Mouse (Mus musculus): ENCODE results near the gene Adh1. TPM values are rescaled to one million over a fixed set of nuclear protein-coding genes. Genes with fewer than 3 reads are reported as not detected.

The Adh1 gene
- polyA plus RNA-seq, 1 experiment from 2014 or later: 0.20 TPM

- WGBS: 44% methylated on average over 1 of the region's 1 CpGs
- Histone ChIP-seq H3K9me3 (no peaks in the 10 kb centered on the region), H3K4me3 (replicated peaks) (no peak overlapping the region), H3K36me3 (replicated peaks) (no peaks in the 10 kb centered on the region), H3K9ac (no peak overlapping the region), H3K27ac (no peak overlapping the region), H3K4me2 (no peak overlapping the region), H3K4me1 (no peaks in the 10 kb centered on the region), H3K27me3 (no peaks in the 10 kb centered on the region)
- no peak for ATAC-seq (ENCODE audit: low FRiP score)
Measured at GRCm38 (mm10) chr3:138270507-138270906, 9.7 kb downstream of the Adh1 start.

DNA sequence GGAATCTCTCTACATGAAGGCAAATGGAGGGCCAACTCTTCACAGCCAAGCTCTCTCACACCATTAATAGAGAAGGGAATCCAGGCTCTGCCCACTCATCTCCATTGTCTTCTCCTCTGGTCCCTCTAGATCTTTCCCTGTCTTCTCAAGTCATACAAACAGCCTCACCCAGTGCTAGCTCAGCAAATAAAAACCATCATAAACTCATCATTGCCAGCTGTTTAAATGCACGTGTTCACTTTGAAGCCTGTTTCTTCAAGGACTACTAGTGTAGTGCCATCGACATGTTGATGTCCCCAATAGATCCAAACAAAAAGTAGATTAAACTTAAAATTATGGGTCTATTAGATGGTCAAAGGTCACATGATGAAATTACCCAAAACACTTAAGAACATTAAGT lies 10.5 kb downstream of the Adh1 start:
- 94% methylated on average over 2 of the region's 2 CpGs for WGBS
- Histone ChIP-seq H3K9me3 (no peaks in the 10 kb centered on the region), H3K4me2 (no peak overlapping the region), H3K9ac (no peak overlapping the region), H3K4me1 (no peaks in the 10 kb centered on the region), H3K27ac (no peak overlapping the region), H3K27me3 (no peaks in the 10 kb centered on the region), H3K4me3 (replicated peaks) (no peak overlapping the region), H3K36me3 (replicated peaks) (no peaks in the 10 kb centered on the region)
- no peak for ATAC-seq (ENCODE audit: low FRiP score)

DNA sequence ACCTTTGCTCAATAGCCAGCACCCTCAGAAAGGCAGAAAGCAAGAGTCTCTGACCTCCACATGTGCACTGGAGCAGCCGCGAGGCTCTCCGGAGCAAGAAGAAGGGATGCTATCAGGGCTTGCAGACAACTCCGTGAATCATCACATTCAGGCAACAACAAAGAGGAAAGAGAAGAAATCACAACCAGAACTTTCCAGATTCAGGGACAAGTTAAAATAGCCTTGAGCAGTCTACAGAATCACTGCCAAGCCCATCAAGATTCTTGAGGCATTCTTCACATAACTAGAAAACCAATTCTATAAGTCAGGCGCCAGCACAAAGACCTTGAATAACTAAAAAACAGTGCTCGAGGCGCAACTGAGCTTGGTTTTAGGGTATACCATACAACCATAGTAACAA lies 12.3 kb downstream of the Adh1 start:
- Histone ChIP-seq H3K4me2 (no peak overlapping the region), H3K4me3 (replicated peaks) (no peak overlapping the region), H3K27ac (no peak overlapping the region), H3K9me3 (no peaks in the 10 kb centered on the region), H3K36me3 (replicated peaks) (no peaks in the 10 kb centered on the region), H3K9ac (no peak overlapping the region), H3K27me3 (no peaks in the 10 kb centered on the region), H3K4me1 (no peaks in the 10 kb centered on the region)
- WGBS: 94% methylated on average over 7 of the region's 7 CpGs
- no peak for ATAC-seq (ENCODE audit: low FRiP score)

DNA sequence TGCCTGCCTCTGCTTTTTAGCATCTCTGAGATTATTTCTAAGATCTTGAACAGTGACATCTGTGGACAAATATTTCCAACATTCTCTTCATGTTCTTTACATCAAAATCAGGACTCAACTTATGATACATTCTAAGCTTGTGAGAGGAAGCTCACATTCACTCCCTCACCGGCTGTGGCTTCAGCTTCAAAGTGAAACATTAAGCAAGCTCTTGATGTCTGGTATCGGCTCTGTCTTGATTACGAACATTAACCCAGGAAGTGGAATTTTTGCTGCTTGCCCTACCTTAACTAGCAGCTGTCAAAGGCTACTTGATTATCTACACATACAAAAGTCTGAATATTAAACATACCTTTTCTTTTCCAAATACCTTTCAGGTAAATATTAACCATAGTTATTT lies 14.3 kb downstream of the Adh1 start:
- no peak for ATAC-seq (ENCODE audit: low FRiP score)
- WGBS: 89% methylated on average over 3 of the region's 3 CpGs

DNA sequence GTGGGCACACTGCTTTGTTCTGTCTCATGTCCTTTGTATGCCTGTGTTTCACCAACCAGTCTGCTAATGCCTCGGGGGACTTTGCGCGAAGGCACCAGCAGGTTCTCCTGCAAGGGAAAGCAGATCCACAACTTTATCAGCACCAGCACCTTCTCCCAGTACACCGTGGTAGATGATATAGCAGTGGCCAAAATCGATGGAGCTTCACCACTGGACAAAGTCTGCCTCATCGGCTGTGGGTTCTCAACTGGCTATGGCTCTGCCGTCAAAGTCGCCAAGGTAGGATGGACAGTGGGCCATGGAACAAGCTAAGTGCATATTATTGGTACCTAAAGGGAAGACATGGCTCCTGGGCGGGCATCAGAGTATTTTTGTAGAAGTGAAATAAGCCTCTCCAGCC lies 21.8 kb downstream of the Adh1 start:
- no peaks in the 10 kb centered on the region for H3K27me3 ChIP-seq
- no peak overlapping the region for H3K4me2 ChIP-seq
- no peak overlapping the region for H3K27ac ChIP-seq
- peaks cover 4% of the 10 kb centered on the region; the same call in 1 of the 2 replicates for H3K4me1 ChIP-seq
- WGBS: 73% methylated on average over 9 of the region's 9 CpGs
- no peak overlapping the region for H3K4me3 ChIP-seq (replicated peaks)
- H3K9me3 ChIP-seq: no peaks in the 10 kb centered on the region
- no peak for ATAC-seq (ENCODE audit: low FRiP score)
- no peaks in the 10 kb centered on the region for H3K36me3 ChIP-seq (replicated peaks)
- no peak overlapping the region for H3K9ac ChIP-seq

More for the DNA sequence above, 14.3 kb downstream of the Adh1 start:
- Histone ChIP-seq H3K27me3 (no peaks in the 10 kb centered on the region), H3K4me3 (replicated peaks) (no peak overlapping the region), H3K4me1 (no peaks in the 10 kb centered on the region), H3K9me3 (no peaks in the 10 kb centered on the region), H3K27ac (no peak overlapping the region), H3K9ac (no peak overlapping the region), H3K4me2 (no peak overlapping the region), H3K36me3 (replicated peaks) (no peaks in the 10 kb centered on the region)

- Histone ChIP-seq H3K4me3 (replicated peaks) (no peak overlapping the region), H3K9me3 (no peaks in the 10 kb centered on the region), H3K27ac (no peak overlapping the region), H3K36me3 (replicated peaks) (no peaks in the 10 kb centered on the region), H3K27me3 (no peaks in the 10 kb centered on the region), H3K9ac (no peak overlapping the region), H3K4me1 (peaks cover 4% of the 10 kb centered on the region; the same call in 1 of the 2 replicates), H3K4me2 (no peak overlapping the region)
- ATAC-seq (ENCODE audit: low FRiP score): no peak
- 94% methylated on average over 1 of the region's 1 CpGs for WGBS
Measured at GRCm38 (mm10) chr3:138283831-138284230, 23.0 kb downstream of the Adh1 start.

GRCm38 (mm10) chr3:138285986-138286385 lies 25.2 kb downstream of the Adh1 start:
- no peak overlapping the region for H3K27ac ChIP-seq
- no peak for ATAC-seq (ENCODE audit: low FRiP score)
- H3K4me1 ChIP-seq: peaks cover 4% of the 10 kb centered on the region; the same call in 1 of the 2 replicates

DNA sequence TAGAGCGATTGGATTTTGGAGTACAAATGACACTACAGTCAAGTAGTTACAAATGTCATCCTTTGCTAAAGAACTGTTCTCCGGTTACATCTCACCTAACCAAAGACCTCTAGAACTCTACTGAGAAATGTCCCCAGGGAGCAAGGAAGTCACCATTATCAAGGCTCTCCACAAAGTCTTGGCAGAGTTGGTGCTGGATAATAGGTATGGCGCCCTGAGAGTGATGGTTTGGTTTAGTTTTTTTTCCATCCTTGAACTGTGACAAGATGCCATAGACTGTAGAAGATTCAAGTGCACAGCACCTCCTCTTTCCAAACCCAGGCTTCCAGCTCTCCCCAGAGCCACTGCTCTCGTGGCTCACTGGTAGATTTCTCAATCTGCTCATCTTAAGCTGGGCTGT lies 26.9 kb downstream of the Adh1 start:
- no peak for ATAC-seq (ENCODE audit: low FRiP score)
- Histone ChIP-seq H3K9me3 (no peaks in the 10 kb centered on the region), H3K4me3 (replicated peaks) (no peak overlapping the region), H3K4me2 (no peak overlapping the region), H3K36me3 (replicated peaks) (no peaks in the 10 kb centered on the region), H3K27ac (no peak overlapping the region), H3K27me3 (no peaks in the 10 kb centered on the region), H3K4me1 (no peaks in the 10 kb centered on the region), H3K9ac (no peak overlapping the region)
- 92% methylated on average over 4 of the region's 4 CpGs for WGBS

More at GRCm38 (mm10) chr3:138285986-138286385, 25.2 kb downstream of the Adh1 start:
- 83% methylated on average over 7 of the region's 7 CpGs for WGBS
- Histone ChIP-seq H3K9ac (no peak overlapping the region), H3K9me3 (no peaks in the 10 kb centered on the region), H3K4me3 (replicated peaks) (no peak overlapping the region), H3K27me3 (no peaks in the 10 kb centered on the region), H3K36me3 (replicated peaks) (no peaks in the 10 kb centered on the region), H3K4me2 (no peak overlapping the region)

DNA sequence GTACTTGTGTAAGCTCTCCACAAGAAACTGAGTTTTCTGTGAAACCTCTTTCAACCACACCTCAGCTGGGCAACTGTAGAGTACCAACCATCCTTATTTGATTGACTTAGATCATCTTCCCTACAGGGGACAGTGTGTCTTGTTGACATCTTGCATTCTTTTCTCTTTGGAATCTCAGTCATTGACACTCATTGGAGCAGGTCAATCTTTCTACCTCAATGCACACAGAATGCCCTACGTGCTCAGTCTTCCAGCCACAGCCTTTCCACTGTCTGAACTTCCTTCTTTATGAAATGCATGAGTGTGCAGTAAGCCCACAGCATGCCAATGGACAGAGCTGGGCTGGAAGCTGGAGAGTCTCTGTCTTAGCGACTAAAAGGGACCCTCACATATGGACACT lies 29.9 kb downstream of the Adh1 start:
- no peak overlapping the region for H3K4me2 ChIP-seq
- 69% methylated on average over 2 of the region's 2 CpGs for WGBS
- no peak for ATAC-seq (ENCODE audit: low FRiP score)
- no peaks in the 10 kb centered on the region for H3K4me1 ChIP-seq
- 0 out of 2 replicates have a peak, but pooled peaks cover 3% of the 10 kb centered on the region for H3K9me3 ChIP-seq
- H3K27me3 ChIP-seq: no peaks in the 10 kb centered on the region
- no peaks in the 10 kb centered on the region for H3K36me3 ChIP-seq (replicated peaks)
- H3K4me3 ChIP-seq (replicated peaks): no peak overlapping the region
- H3K9ac ChIP-seq: no peak overlapping the region
- no peak overlapping the region for H3K27ac ChIP-seq

DNA sequence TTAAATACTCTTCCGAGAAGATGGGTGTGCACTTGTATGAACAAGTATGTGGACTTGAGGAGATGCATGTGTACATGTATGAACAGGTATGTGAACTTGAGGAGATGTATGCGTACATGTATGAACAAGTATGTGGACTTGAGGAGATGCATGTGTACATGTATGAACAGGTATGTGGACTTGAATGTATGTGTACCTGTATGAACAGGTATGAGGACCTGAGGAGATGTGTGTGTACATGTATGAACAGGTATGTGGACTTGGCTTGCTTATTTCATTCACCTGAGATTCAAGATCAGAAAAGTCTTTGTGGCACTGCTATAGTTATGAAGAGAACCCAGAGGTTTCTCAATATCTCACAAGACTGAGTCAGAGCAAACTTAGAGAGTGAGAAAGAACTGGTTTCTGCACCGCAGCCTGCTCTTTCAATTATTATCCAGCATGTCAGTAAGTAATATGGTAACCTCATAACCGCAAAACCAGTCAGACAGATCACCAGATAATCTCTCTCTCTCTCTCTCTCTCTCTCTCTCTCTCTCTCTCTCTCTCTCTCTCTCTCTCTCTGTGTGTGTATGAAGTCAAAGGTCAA lies 30.8 kb downstream of the Adh1 start:
- Histone ChIP-seq H3K9me3 (0 out of 2 replicates have a peak, but pooled peaks cover 3% of the 10 kb centered on the region), H3K4me3 (replicated peaks) (no peak overlapping the region), H3K36me3 (replicated peaks) (no peaks in the 10 kb centered on the region), H3K27ac (no peak overlapping the region), H3K4me2 (no peak overlapping the region), H3K4me1 (no peaks in the 10 kb centered on the region), H3K9ac (no peak overlapping the region), H3K27me3 (no peaks in the 10 kb centered on the region)
- 94% methylated on average over 4 of the region's 4 CpGs for WGBS
- no peak for ATAC-seq (ENCODE audit: low FRiP score)

DNA sequence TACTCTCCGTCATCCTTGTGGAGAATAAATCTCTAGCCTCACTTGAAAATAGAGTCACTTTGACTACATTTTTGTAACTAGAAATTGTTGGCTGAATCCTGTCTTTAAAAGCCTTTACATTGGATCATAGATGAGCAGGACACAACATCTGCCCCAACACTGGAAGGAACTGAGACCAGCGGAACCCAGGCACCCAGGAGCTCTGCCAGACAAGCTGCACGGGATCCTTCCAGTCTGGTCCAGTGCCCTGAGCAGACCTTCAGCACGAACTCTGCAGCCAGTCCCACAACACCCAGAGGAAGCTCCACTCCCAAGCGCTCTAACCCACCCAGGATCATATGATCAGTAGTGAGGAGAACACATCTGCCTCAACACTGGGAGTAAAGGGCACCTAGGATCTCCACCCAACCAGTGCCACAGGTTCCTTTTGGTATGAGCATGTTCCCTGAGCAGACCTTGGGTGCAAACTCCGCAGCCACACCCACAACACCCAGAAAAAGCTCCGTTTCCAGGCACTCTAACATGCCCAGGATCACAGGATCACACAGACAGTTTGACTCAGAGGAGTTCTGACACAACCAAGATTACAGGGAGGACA lies 32.6 kb downstream of the Adh1 start:
- Histone ChIP-seq H3K4me3 (replicated peaks) (no peak overlapping the region), H3K9ac (no peak overlapping the region), H3K4me2 (no peak overlapping the region), H3K27me3 (no peaks in the 10 kb centered on the region), H3K4me1 (no peaks in the 10 kb centered on the region), H3K36me3 (replicated peaks) (no peaks in the 10 kb centered on the region), H3K27ac (no peak overlapping the region), H3K9me3 (peaks cover 10% of the 10 kb centered on the region)
- 87% methylated on average over 7 of the region's 7 CpGs for WGBS
- no peak for ATAC-seq (ENCODE audit: low FRiP score)

GRCm38 (mm10) chr3:138300130-138300529 lies 39.3 kb downstream of the Adh1 start:
- no peaks in the 10 kb centered on the region for H3K36me3 ChIP-seq (replicated peaks)
- no peak overlapping the region for H3K9ac ChIP-seq
- H3K27ac ChIP-seq: no peak overlapping the region
- WGBS: 95% methylated on average over 9 of the region's 9 CpGs
- no peak overlapping the region for H3K4me3 ChIP-seq (replicated peaks)
- H3K4me2 ChIP-seq: no peak overlapping the region
- H3K4me1 ChIP-seq: no peaks in the 10 kb centered on the region
- peaks cover 15% of the 10 kb centered on the region for H3K9me3 ChIP-seq
- no peaks in the 10 kb centered on the region for H3K27me3 ChIP-seq
- no peak for ATAC-seq (ENCODE audit: low FRiP score)

- Histone ChIP-seq H3K4me3 (replicated peaks) (no peak overlapping the region), H3K4me1 (no peaks in the 10 kb centered on the region; the same call in 1 of the 2 replicates), H3K27ac (no peak overlapping the region), H3K9ac (no peak overlapping the region), H3K36me3 (replicated peaks) (no peaks in the 10 kb centered on the region), H3K27me3 (no peaks in the 10 kb centered on the region), H3K4me2 (no peak overlapping the region), H3K9me3 (peaks cover 11% of the 10 kb centered on the region)
- WGBS: 66% methylated on average over 4 of the region's 4 CpGs
- ATAC-seq (ENCODE audit: low FRiP score): no peak
Measured at GRCm38 (mm10) chr3:138302676-138303075, 41.9 kb downstream of the Adh1 start.
